Mouse (Mus musculus): ENCODE data around the gene Anxa2. TPM values are rescaled to one million over a fixed set of nuclear protein-coding genes. Genes with fewer than 3 reads are reported as not detected.

The Anxa2 gene
- polyA plus RNA-seq, 1 experiment, result 650 TPM

DNA sequence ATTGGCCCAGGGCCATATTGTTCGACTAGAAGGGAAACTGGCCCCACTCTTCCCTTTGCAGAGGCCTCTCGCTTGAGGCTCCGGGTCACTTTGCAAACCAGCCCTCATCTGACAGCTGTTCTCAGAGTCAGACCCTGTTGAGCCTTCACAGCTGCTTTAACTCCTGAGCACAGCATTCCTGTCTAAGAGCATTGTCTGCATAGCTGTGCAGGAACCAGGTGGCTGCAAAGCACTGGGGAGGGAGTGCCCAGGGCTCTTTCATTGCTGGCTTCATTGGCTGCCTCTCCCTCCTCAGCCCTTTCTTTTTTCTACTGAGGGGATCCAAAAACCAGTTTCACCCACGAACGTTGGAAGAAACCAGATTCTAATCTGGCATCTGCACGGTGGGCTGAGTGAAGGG is 17.5 kb downstream of the Anxa2 start:
- Histone ChIP-seq H3K4me1 (ENCODE audit: control insufficient read depth, insufficient read depth, insufficient read length, low read length) (peaks cover 16% of the 10 kb centered on the region; the same call in 1 of the 2 replicates), H3K27ac (replicated peaks; ENCODE audit: low read depth, low read length) (no peak overlapping the region), H3K4me3 (ENCODE audit: insufficient read depth, low read depth, low read length) (no peak overlapping the region)

DNA sequence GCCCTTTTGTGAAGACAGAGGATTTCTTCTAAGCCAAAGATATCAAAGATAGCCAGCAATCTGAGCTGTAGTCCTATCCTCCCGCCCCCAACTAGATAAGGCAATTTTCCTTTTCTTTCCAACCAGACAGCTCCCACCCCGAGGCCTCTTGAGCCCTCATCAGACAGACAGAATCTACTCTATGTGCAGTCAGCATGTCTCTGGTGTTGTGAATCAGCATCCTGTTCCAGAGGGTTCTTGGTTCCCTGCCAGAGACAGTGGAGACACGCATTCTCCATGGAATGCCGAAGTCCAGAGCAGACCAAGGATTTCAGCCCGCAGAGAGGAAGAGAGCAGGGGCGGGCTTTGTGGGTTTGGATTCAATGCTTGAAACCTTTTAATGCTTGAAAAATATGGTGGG is 19.3 kb downstream of the Anxa2 start:
- Histone ChIP-seq H3K4me1 (ENCODE audit: control insufficient read depth, insufficient read depth, insufficient read length, low read length) (peaks cover 21% of the 10 kb centered on the region; the same call in 1 of the 2 replicates), H3K27ac (replicated peaks; ENCODE audit: low read depth, low read length) (peak overlapping the region; percentile 34), H3K4me3 (ENCODE audit: insufficient read depth, low read depth, low read length) (no peak overlapping the region)

DNA sequence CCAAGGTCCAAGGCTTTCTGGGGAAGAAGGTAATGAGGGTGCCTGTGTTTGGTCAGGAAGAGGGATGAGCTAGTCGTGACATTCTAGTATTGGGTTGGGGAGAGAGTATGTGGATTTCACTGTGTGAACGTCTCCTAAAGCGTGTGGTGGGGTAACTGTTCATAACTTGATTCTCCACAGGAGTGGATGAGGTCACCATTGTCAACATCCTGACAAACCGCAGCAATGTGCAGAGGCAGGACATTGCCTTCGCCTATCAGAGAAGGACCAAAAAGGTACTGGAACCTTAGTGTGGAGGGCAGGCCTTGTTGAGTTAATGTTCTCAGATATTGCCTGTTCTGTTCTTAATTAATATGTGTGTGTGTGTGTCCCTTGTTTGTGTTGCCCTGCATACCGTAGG is 22.5 kb downstream of the Anxa2 start:
- Histone ChIP-seq H3K4me3 (ENCODE audit: insufficient read depth, low read depth, low read length) (no peak overlapping the region), H3K27ac (replicated peaks; ENCODE audit: low read depth, low read length) (no peak overlapping the region), H3K4me1 (ENCODE audit: control insufficient read depth, insufficient read depth, insufficient read length, low read length) (peaks cover 23% of the 10 kb centered on the region; the same call in 1 of the 2 replicates)

DNA sequence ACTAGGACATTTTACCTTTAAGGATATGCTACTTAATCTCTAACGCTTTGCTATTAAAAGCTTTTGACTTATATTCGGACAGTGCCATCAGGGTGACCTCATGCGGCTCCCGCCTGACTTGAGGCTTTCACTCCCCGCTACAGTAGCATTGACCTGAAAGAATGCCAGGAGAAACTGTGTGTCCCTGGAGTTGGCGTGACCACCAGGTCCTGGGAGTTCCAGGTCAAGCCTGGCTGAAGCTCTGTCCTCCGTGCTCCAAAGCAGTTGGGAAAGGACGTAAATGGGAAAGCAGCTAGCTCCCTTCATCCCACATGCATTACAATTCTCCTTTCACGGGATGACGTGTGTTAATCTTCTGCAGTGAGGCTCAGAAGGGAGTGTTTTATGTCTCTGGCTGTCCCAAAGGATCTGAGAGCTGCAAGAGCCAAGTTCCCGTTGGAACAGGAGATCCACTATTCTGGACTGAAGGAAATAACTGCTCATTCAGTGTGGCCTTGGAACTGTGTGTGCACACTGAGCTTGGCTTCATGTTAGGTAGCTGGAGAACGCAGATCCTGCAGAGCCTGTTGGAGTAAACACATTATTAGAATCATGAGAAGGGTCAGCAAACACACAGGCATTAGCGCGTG is 23.9 kb downstream of the Anxa2 start:
- Histone ChIP-seq H3K4me3 (ENCODE audit: insufficient read depth, low read depth, low read length) (no peak overlapping the region), H3K4me1 (ENCODE audit: control insufficient read depth, insufficient read depth, insufficient read length, low read length) (peaks cover 20% of the 10 kb centered on the region; the same call in 1 of the 2 replicates), H3K27ac (replicated peaks; ENCODE audit: low read depth, low read length) (peak overlapping the region; percentile 80)

DNA sequence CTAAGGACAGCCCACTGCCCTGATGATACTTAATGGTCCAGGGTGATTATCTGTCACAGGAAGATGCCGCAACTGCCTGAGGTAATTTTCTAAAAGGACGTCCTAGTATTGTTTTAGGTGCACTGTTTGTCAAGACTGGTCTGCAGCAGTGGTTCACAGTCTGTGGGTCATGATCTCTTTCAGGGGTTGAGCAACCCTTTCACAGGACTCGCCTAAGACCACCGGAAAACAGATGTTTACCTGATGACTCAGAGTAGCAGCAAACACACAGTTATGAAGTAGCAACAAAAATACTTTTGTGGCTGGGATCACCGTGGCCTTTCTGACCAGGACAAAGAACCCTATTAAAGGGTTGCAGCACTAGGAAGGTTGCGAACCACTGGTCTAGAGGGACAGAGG is 24.4 kb downstream of the Anxa2 start:
- Histone ChIP-seq H3K4me3 (ENCODE audit: insufficient read depth, low read depth, low read length) (no peak overlapping the region), H3K27ac (replicated peaks; ENCODE audit: low read depth, low read length) (peak overlapping the region; percentile 38), H3K4me1 (ENCODE audit: control insufficient read depth, insufficient read depth, insufficient read length, low read length) (peaks cover 19% of the 10 kb centered on the region; the same call in 1 of the 2 replicates)

DNA sequence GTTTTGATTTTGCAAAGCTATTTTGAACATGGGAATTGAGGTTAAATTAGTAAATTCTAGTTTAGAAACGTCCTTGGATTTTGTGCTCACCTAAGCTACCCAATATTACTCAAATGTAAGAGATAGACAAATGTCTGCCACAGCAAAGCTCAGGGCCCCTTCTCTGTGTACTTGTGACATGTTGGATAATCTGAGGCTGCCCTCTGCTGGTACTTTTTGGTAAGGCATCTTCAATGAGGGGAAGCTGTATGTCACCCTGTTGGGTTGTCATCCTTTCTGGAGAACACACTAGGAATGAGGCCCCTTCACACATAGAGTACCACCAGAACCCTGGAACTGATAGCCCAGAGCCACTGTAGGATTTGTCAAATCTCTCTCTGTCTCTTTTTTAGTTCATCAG is 26.9 kb downstream of the Anxa2 start:
- Histone ChIP-seq H3K27ac (replicated peaks; ENCODE audit: low read depth, low read length) (no peak overlapping the region), H3K4me1 (ENCODE audit: control insufficient read depth, insufficient read depth, insufficient read length, low read length) (peaks cover 16% of the 10 kb centered on the region; the same call in 1 of the 2 replicates), H3K4me3 (ENCODE audit: insufficient read depth, low read depth, low read length) (no peak overlapping the region)

DNA sequence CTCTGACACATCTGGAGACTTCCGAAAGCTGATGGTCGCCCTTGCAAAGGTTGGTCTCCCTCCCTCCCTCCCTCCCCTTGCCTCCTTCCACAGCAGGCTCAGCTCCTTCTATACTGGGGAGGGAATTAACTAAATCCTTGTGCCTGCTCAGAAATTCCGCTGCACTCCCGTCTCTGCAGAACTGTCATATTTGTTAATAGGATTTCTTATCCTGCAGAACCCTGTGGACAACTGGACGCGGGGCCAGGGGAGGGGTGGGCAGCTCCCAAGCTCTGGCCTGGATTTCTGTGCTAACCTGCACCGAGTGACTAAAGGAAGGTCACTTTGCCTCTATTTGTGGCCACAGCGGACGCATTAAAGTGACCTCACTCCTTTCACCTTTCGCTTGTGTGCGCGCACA is 30.4 kb downstream of the Anxa2 start:
- H3K27ac ChIP-seq (replicated peaks; ENCODE audit: low read depth, low read length), result no peak overlapping the region
- no peaks in the 10 kb centered on the region for H3K4me1 ChIP-seq (ENCODE audit: control insufficient read depth, insufficient read depth, insufficient read length, low read length)
- H3K4me3 ChIP-seq (ENCODE audit: insufficient read depth, low read depth, low read length), result no peak overlapping the region

DNA sequence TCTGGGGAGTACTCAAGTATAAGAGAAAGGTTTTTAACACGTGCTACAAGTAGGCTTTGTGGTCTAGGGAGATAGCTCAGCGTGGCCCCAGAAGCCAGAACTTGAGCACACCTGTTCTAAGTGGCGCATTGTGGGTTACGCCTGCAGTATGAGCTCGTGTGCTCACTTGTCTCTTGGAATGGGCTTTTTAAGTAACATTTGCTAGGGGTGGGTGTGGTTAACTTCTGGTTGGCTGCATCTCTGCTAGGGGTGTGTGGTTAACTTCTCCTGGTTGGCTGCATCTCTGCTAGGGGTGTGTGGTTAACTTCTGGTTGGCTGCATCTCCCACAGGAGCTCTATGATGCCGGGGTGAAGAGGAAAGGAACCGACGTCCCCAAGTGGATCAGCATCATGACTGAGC is 32.7 kb downstream of the Anxa2 start:
- Histone ChIP-seq H3K27ac (replicated peaks; ENCODE audit: low read depth, low read length) (no peak overlapping the region), H3K4me1 (ENCODE audit: control insufficient read depth, insufficient read depth, insufficient read length, low read length) (no peaks in the 10 kb centered on the region), H3K4me3 (ENCODE audit: insufficient read depth, low read depth, low read length) (no peak overlapping the region)

DNA sequence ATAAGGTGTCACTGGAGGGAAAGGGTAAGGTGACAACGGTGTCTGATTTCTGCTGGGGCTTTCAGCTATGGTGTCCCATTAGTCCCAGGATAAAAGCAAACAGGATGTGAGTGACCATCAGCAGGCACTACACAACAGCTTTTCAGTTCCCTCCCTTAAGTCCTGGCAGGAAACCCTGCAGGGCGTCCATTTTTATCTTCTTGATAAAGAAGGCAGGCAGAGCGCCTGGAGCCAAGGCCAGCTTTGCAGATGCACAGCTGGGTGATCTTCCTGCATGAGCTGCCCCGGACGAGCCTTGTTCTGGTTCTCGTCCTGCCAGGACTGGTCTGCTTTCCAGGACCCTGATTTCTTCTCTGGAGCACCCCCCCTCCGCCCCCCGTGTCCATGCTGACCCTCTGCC is 35.1 kb downstream of the Anxa2 start:
- Histone ChIP-seq H3K4me3 (ENCODE audit: insufficient read depth, low read depth, low read length) (no peak overlapping the region), H3K4me1 (ENCODE audit: control insufficient read depth, insufficient read depth, insufficient read length, low read length) (no peaks in the 10 kb centered on the region), H3K27ac (replicated peaks; ENCODE audit: low read depth, low read length) (no peak overlapping the region)

DNA sequence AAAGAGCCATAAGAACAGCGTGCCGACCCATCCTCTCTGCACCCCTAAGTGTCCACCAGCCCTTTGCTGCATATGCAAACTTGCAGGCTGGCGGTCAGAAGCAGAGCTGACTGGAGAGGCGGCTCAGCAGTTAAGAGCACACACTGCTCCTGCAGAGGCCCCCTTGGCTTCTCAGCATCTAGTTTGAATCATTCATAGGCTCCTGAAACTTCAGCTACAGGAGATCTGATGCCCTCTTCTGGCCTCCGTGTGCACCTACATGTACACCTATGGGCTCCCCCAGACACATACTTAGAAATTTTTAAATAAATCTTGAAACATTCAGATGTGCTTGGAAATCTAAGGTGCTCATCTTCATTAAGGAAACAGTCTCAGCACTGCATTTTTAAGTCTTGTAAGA is 35.6 kb downstream of the Anxa2 start:
- Histone ChIP-seq H3K27ac (replicated peaks; ENCODE audit: low read depth, low read length) (no peak overlapping the region), H3K4me3 (ENCODE audit: insufficient read depth, low read depth, low read length) (no peak overlapping the region), H3K4me1 (ENCODE audit: control insufficient read depth, insufficient read depth, insufficient read length, low read length) (no peaks in the 10 kb centered on the region)

DNA sequence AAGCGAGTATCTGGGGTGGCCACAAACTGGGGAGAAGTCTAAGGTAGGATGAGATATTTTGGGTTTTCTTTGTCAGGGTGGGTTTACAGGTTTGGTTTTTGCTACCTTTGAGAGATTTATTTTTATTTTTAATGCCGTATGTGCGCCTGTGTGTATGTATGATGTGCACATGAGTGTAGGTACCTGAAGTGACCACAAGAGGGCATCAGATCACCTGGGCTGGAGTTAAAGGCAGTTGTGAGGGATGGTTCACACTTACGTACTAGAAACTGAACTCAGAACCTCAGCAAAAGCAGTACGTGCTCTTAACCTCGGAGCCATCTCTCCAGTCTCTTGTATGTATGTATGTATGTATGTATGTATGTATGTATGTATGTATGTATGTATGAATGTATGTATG is 39.4 kb downstream of the Anxa2 start:
- Histone ChIP-seq H3K4me1 (ENCODE audit: control insufficient read depth, insufficient read depth, insufficient read length, low read length) (no peaks in the 10 kb centered on the region), H3K4me3 (ENCODE audit: insufficient read depth, low read depth, low read length) (no peak overlapping the region), H3K27ac (replicated peaks; ENCODE audit: low read depth, low read length) (no peak overlapping the region)

DNA sequence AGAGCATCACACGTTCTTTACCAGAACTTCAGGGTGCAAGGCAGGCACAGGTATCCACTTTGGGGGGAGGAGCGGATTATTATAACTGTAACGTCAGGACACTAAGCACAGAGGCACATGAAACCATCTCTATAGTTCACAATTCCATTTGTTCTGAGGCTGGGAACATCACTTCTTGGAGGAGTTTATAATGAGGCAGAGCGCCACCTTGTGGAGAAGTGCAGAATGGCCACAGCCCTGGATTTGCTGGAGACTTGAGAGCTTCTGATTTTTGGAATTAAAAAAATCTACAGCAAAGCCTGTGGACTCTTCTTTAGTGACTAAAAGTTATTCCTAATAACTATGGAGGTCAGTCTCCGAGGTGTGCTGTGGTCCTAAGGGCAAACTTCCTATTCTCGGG is 49.1 kb downstream of the Anxa2 start:
- H3K4me1 ChIP-seq (ENCODE audit: control insufficient read depth, insufficient read depth, insufficient read length, low read length), result no peaks in the 10 kb centered on the region

DNA sequence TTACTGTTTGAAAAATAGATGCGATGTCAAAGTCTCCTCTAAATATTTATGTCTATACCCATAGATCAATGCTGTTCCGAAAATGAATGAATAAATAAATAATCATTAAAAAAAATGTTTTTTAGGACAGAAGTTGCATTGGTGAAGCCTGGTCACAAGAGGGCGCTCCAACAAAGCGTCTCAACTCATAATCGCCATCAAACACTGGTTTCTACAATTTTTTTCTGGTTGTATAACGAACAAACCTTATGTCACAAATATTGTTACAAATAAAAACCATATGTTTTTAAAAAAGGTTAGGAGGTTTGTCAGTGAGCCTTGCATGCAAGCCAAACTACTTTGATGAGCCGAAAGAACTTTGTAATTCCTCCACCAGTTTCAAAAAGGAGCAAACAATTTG is 52.2 kb downstream of the Anxa2 start:
- Histone ChIP-seq H3K4me3 (ENCODE audit: insufficient read depth, low read depth, low read length) (no peak overlapping the region), H3K4me1 (ENCODE audit: control insufficient read depth, insufficient read depth, insufficient read length, low read length) (no peaks in the 10 kb centered on the region), H3K27ac (replicated peaks; ENCODE audit: low read depth, low read length) (no peak overlapping the region)

More for the DNA sequence above, 49.1 kb downstream of the Anxa2 start:
- Histone ChIP-seq H3K4me3 (ENCODE audit: insufficient read depth, low read depth, low read length) (no peak overlapping the region), H3K27ac (replicated peaks; ENCODE audit: low read depth, low read length) (no peak overlapping the region)

DNA sequence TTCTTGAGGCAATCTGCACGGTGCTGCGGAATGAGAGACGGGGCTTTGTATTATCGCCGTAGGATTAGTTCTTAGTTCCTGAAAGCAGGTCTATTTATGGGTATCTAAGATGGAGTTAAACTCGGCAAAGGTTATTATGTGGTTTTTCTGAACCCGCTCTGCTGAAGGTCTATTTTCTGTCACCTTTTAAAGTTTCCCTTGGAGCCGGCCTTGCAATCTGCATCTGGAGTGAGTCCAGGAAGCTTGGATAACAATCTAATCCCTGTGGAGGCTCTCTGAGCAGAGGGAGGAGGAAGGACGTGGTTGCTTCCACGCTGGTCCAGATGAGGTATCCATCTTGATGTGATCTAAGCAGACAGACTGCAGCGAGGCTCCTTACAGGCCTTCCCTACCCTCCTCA is 53.8 kb downstream of the Anxa2 start:
- no peak overlapping the region for H3K4me3 ChIP-seq (ENCODE audit: insufficient read depth, low read depth, low read length)
- H3K27ac ChIP-seq (replicated peaks; ENCODE audit: low read depth, low read length), result no peak overlapping the region
- no peaks in the 10 kb centered on the region for H3K4me1 ChIP-seq (ENCODE audit: control insufficient read depth, insufficient read depth, insufficient read length, low read length)

DNA sequence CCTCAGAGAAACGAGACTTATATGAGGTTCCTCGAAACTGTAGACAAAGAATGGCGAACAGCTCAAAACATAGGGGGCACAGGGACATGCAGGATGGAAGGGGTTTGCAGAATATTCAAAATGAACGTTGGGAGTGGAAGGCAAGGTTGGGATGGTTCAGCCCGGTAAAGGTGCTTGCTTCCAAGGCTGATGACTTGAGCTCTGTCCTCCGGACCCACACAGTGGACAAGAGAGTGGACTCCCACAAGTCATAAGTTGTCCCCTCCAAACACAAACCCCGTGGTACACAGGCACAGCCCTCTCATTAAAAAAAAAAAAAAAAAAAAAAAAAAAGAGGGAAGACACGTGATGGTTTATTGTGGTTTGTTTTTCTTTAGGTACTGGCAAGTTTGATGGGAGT is 54.6 kb downstream of the Anxa2 start:
- Histone ChIP-seq H3K27ac (replicated peaks; ENCODE audit: low read depth, low read length) (no peak overlapping the region), H3K4me3 (ENCODE audit: insufficient read depth, low read depth, low read length) (no peak overlapping the region), H3K4me1 (ENCODE audit: control insufficient read depth, insufficient read depth, insufficient read length, low read length) (no peaks in the 10 kb centered on the region)

DNA sequence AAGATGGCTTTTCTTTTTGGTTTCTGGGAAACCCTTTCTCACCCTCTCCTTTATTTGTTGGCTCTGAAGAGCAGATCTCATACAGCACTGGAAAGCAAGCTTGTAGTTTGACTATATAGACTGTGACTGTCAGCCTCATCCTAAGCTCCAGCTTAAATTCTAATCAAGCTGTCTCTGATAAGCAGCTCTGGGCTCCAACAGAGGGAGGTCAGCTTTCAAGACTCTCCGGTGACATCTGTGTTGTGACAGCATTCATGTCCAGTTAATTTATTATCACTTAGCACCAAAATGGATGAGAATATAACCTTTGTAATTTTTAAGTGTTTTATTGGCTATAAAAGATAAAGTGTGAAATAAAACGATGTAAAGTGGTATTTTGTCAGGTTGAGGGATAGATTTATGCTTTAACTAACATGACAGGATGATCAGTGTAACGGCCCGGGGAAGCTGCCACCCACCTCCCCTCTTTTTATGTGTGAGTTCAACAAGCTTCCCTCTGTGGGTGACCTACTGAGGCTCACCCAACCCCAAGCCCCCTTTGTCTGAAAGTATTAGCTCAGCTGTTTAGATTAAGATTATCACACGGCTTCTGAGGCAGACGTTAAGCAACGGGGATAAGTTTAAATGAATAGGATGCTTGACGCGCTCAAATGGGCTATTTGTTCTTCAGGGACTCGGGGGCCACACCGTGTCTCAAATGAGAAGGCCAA is 58.6 kb downstream of the Anxa2 start:
- Histone ChIP-seq H3K4me3 (ENCODE audit: insufficient read depth, low read depth, low read length) (no peak overlapping the region), H3K27ac (replicated peaks; ENCODE audit: low read depth, low read length) (no peak overlapping the region), H3K4me1 (ENCODE audit: control insufficient read depth, insufficient read depth, insufficient read length, low read length) (no peaks in the 10 kb centered on the region)

Measured in brown adipose tissue, adult 24 weeks (tissue).